23 mouse cellular contexts compared by ENCODE assay signal in genomic region chr13:12267971-12268370, GRCm38 (mm10).
"Had no signal": no experiment of that assay in that cellular context is flagged by ENCODE, and none has a peak within 500 bp of the region (broad histone marks: within the 10 kb centered on the region; RNA-seq: fewer than 3 reads in every experiment).

No protein-coding gene starts in this region.

- H3K4me3 ChIP-seq: heart, embryonic 10.5 days; heart, embryonic 12.5 days; hindbrain, embryonic 13.5 days; hindbrain, embryonic 15.5 days; limb, embryonic 13.5 days; limb, embryonic 15.5 days; liver, embryonic 13.5 days; liver, embryonic 15.5 days had no signal

- H3K36me3 ChIP-seq: hindbrain, embryonic 13.5 days; hindbrain, embryonic 15.5 days; limb, embryonic 13.5 days; limb, embryonic 15.5 days; liver, embryonic 13.5 days; liver, embryonic 15.5 days had no signal

- H3K4me1 ChIP-seq: heart, embryonic 10.5 days; heart, embryonic 12.5 days; hindbrain, embryonic 13.5 days; hindbrain, embryonic 15.5 days; limb, embryonic 13.5 days; limb, embryonic 15.5 days; liver, embryonic 13.5 days had no signal

- ATAC-seq: forebrain, postnatal 0 days; hindbrain, postnatal 0 days; intestine, embryonic 16.5 days had no signal

- H3K9me3 ChIP-seq: heart, embryonic 10.5 days; heart, embryonic 12.5 days; hindbrain, embryonic 13.5 days; hindbrain, embryonic 15.5 days; limb, embryonic 13.5 days; limb, embryonic 15.5 days; liver, embryonic 13.5 days; liver, embryonic 15.5 days had no signal

- H3K9ac ChIP-seq: forebrain, postnatal 0 days; heart, embryonic 12.5 days; hindbrain, embryonic 13.5 days; hindbrain, embryonic 15.5 days; limb, embryonic 13.5 days; limb, embryonic 15.5 days; liver, embryonic 13.5 days; liver, embryonic 15.5 days had no signal

- H3K27ac ChIP-seq: heart, embryonic 10.5 days; hindbrain, embryonic 13.5 days; hindbrain, embryonic 15.5 days; hindbrain, postnatal 0 days; kidney, postnatal 0 days; limb, embryonic 13.5 days; limb, embryonic 15.5 days; liver, embryonic 13.5 days; liver, embryonic 15.5 days had no signal

- H3K4me2 ChIP-seq: heart, embryonic 12.5 days; hindbrain, embryonic 13.5 days; hindbrain, embryonic 15.5 days; limb, embryonic 13.5 days; limb, embryonic 15.5 days; liver, embryonic 11.5 days; liver, embryonic 13.5 days; liver, embryonic 15.5 days had no signal

- H3K27me3 ChIP-seq: heart, embryonic 12.5 days; hindbrain, embryonic 13.5 days; hindbrain, embryonic 15.5 days; limb, embryonic 13.5 days; limb, embryonic 15.5 days; liver, embryonic 13.5 days; liver, embryonic 15.5 days had no signal

- DNase-seq: forebrain, postnatal 0 days; gastrocnemius, postnatal 14 days; gastrocnemius, postnatal 36 days; heart, adult 11 months; heart, postnatal 10 days; heart, postnatal 36 days; kidney, adult 11 months; layer of hippocampus, adult 9-11 months; layer of hippocampus, postnatal 36 days; left cerebral cortex, postnatal 4 days; liver, embryonic 13.5 days; lung, adult 18-20 months had no signal
